Mouse (Mus musculus) testis, adult 2 months (tissue): Measurements from ENCODE around the gene Plekhb1. TPM values are rescaled to one million over a fixed set of nuclear protein-coding genes. Genes with fewer than 3 reads are reported as not detected.

ENCODE experiments used
- H3K27ac ChIP-seq: fragments of 200-500 bp; 2 replicates; pipeline ENCODE4 v1.5.1; 2012; ENCODE audit warnings: low read depth, low read length; ENCODE audit not compliant: control insufficient read depth, insufficient read depth
- H3K27me3 ChIP-seq: fragments of 200-500 bp; 2 replicates; pipeline ENCODE4 v1.6.1; 2012; ENCODE audit warnings: mild to moderate bottlenecking, low read length, moderate library complexity; ENCODE audit not compliant: control insufficient read depth, insufficient read depth
- H3K36me3 ChIP-seq: fragments of 200-500 bp; 2 replicates; pipeline ENCODE4 v1.6.1; 2012; ENCODE audit warnings: mild to moderate bottlenecking, low read length; ENCODE audit not compliant: control insufficient read depth, insufficient read depth
- H3K4me1 ChIP-seq: fragments of 200-500 bp; 2 replicates; pipeline ENCODE4 v1.6.1; 2012; ENCODE audit warnings: low read length; ENCODE audit not compliant: control insufficient read depth, insufficient read depth
- H3K4me3 ChIP-seq: fragments of 200-500 bp; 2 replicates; pipeline ENCODE4 v1.5.1; 2012; ENCODE audit warnings: low read depth, mild to moderate bottlenecking, low read length, moderate library complexity, mixed read lengths; ENCODE audit not compliant: control insufficient read depth
- CTCF ChIP-seq: fragments of 200-500 bp; IDR thresholded peaks from 2 replicates; pipeline ENCODE4 v1.5.1; 2012; ENCODE audit warnings: low read depth, mild to moderate bottlenecking, inconsistent platforms, low read length, moderate library complexity; ENCODE audit not compliant: control insufficient read depth, insufficient read depth, insufficient replicate concordance
- POLR2A ChIP-seq: fragments of 200-500 bp; IDR thresholded peaks from 2 replicates; pipeline ENCODE4 v1.6.1; 2012; ENCODE audit warnings: low read depth, mild to moderate bottlenecking, inconsistent platforms, low read length, moderate library complexity; ENCODE audit not compliant: control insufficient read depth
- polyA plus RNA-seq: library from polyadenylated mRNA; depleted of rRNA; stranded (reverse); fragments of >200 nt; gene quantifications from 2 replicates; pipeline ENCODE4 v1.2.3, GENCODE M21; 2012

Gene Plekhb1
- polyA plus RNA-seq, 1 experiment: 4.1 TPM

GRCm38 (mm10) chr7:100653480-100654266 lies 8.5 kb downstream of the Plekhb1 start:
- H3K4me3 ChIP-seq: no peak overlapping the region
- no peak for TF ChIP-seq CTCF
- TF ChIP-seq POLR2A: no peak
- no peak overlapping the region for H3K27ac ChIP-seq

GRCm38 (mm10) chr7:100651011-100651410 lies 11.2 kb downstream of the Plekhb1 start:
- Histone ChIP-seq H3K27me3 (no peaks in the 10 kb centered on the region), H3K36me3 (no peaks in the 10 kb centered on the region), H3K4me3 (no peak overlapping the region), H3K27ac (no peak overlapping the region), H3K4me1 (no peaks in the 10 kb centered on the region; the same call in 1 of the 2 replicates)
- TF ChIP-seq POLR2A (no peak), CTCF (no peak)

More at GRCm38 (mm10) chr7:100653480-100654266, 8.5 kb downstream of the Plekhb1 start:
- Histone ChIP-seq H3K27me3 (no peaks in the 10 kb centered on the region), H3K4me1 (peaks cover 4% of the 10 kb centered on the region; the same call in 1 of the 2 replicates), H3K36me3 (no peaks in the 10 kb centered on the region)

- H3K4me3 ChIP-seq: no peak overlapping the region
- no peaks in the 10 kb centered on the region for H3K27me3 ChIP-seq
- H3K27ac ChIP-seq: no peak overlapping the region
- no peaks in the 10 kb centered on the region; the same call in 1 of the 2 replicates for H3K4me1 ChIP-seq
- TF ChIP-seq CTCF: no peak
- TF ChIP-seq POLR2A: no peak
- no peaks in the 10 kb centered on the region for H3K36me3 ChIP-seq
Observed at GRCm38 (mm10) chr7:100650421-100650820, 11.8 kb downstream of the Plekhb1 start.

GRCm38 (mm10) chr7:100649826-100650225 lies 12.4 kb downstream of the Plekhb1 start:
- Histone ChIP-seq H3K27ac (no peak overlapping the region), H3K4me3 (no peak overlapping the region), H3K36me3 (no peaks in the 10 kb centered on the region), H3K27me3 (no peaks in the 10 kb centered on the region), H3K4me1 (no peaks in the 10 kb centered on the region; the same call in 1 of the 2 replicates)
- TF ChIP-seq CTCF (no peak), POLR2A (no peak)

- Histone ChIP-seq H3K36me3 (no peaks in the 10 kb centered on the region), H3K27me3 (no peaks in the 10 kb centered on the region), H3K27ac (no peak overlapping the region), H3K4me1 (no peaks in the 10 kb centered on the region; the same call in 1 of the 2 replicates), H3K4me3 (no peak overlapping the region)
- TF ChIP-seq CTCF: no peak
- no peak for TF ChIP-seq POLR2A
Observed at GRCm38 (mm10) chr7:100649095-100649494, 13.1 kb downstream of the Plekhb1 start.

GRCm38 (mm10) chr7:100645147-100645546 lies 17.1 kb downstream of the Plekhb1 start:
- H3K27me3 ChIP-seq: no peaks in the 10 kb centered on the region
- H3K27ac ChIP-seq: no peak overlapping the region
- no peaks in the 10 kb centered on the region for H3K4me1 ChIP-seq
- no peaks in the 10 kb centered on the region for H3K36me3 ChIP-seq
- TF ChIP-seq CTCF (no peak; the same call in 1 of the 2 replicates), POLR2A (no peak)
- H3K4me3 ChIP-seq: no peak overlapping the region

- H3K36me3 ChIP-seq: no peaks in the 10 kb centered on the region
- no peak overlapping the region for H3K4me3 ChIP-seq
- no peaks in the 10 kb centered on the region for H3K27me3 ChIP-seq
- no peak overlapping the region for H3K27ac ChIP-seq
- no peak for TF ChIP-seq CTCF
- no peak for TF ChIP-seq POLR2A
- no peaks in the 10 kb centered on the region for H3K4me1 ChIP-seq
Observed at GRCm38 (mm10) chr7:100642413-100642812, 19.8 kb downstream of the Plekhb1 start.
